Mouse (Mus musculus): ENCODE measurements around the gene P2ry1. TPM values are rescaled to one million over a fixed set of nuclear protein-coding genes. Genes with fewer than 3 reads are reported as not detected.

P2ry1 gene
- total and polyA plus RNA-seq, 3 experiments: 9.1 to 9.2 TPM; not detected in 1

DNA sequence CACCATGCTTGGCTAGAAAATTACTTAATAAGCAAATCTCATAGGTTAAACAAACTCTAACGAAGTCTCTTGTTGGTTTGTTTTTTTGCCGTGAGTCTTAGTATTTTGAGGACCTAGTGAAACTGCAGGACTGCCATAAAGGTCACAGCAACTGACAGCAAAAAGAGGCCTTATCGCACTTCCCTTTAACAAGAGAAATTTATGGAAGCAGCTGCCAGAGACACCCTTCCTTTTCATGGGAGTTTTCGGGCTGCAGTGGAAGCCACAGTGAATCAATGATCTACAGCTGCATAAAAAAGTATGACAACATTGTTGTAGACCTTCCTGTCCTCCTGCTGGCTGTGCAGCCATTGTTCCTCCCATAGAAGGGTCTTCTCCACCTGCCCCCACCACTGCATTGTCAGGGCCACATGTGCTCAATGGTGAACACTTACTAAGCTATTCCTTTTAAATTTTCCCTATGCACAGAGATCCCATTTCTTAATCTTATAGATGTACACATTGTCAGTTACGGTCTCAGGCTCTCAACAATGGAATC lies 49.3 kb upstream of the P2ry1 start:
- H3K4me3 ChIP-seq (ENCODE audit: control insufficient read depth in 1 of 2, insufficient read depth in 1 of 2, low read depth in 2 of 2, low read length in 2 of 2): no peak overlapping the region
- H3K27ac ChIP-seq (ENCODE audit: control insufficient read depth, low read depth, low read length): peak overlapping the region; percentile 26
- peaks cover 0 to 36% of the 10 kb centered on the region in 2 experiments; a peak in 2 of 4 replicates for H3K36me3 ChIP-seq (ENCODE audit: control insufficient read depth in 1 of 2, insufficient read depth in 2 of 2, low read length in 2 of 2)
- DNase-seq (ENCODE audit: low read depth, low spot score): peak; percentile 20
- H3K4me1 ChIP-seq (ENCODE audit: control insufficient read depth in 1 of 2, insufficient read depth in 2 of 2, low read length in 2 of 2): peaks cover 8 to 35% of the 10 kb centered on the region in 2 experiments
- TF ChIP-seq BHLHE40 (IDR thresholded peaks at IDR 0.05; ENCODE audit: borderline replicate concordance, low read depth, low read length) (no peak), MAX (IDR thresholded peaks at IDR 0.05; ENCODE audit: low read length) (no peak), CHD2 (IDR thresholded peaks at IDR 0.05; ENCODE audit: low read length) (no peak), ETS1 (IDR thresholded peaks at IDR 0.05; ENCODE audit: low read depth, low read length) (no peak), ELF1 (IDR thresholded peaks at IDR 0.05; ENCODE audit: low read depth, low read length) (no peak), POLR2AphosphoS2 (IDR thresholded peaks at IDR 0.05; ENCODE audit: low read length) (no peak), ZNF384 (IDR thresholded peaks at IDR 0.05; ENCODE audit: low read depth, low read length) (no peak), UBTF (IDR thresholded peaks at IDR 0.05; ENCODE audit: borderline replicate concordance, insufficient read depth, low read depth, low read length) (no peak), RAD21 (IDR thresholded peaks at IDR 0.05; ENCODE audit: low read depth, low read length) (no peak), GATA1 (IDR thresholded peaks at IDR 0.05; ENCODE audit: low read depth, low read length) (no peak), TBP (IDR thresholded peaks at IDR 0.05; ENCODE audit: low read depth, low read length) (no peak), EP300 (IDR thresholded peaks at IDR 0.05; ENCODE audit: low read depth in 1 of 2, low read length in 2 of 2) (no peak), TCF12 (IDR thresholded peaks at IDR 0.05; ENCODE audit: low read depth, low read length) (no peak), RCOR1 (IDR thresholded peaks at IDR 0.05; ENCODE audit: low read depth, low read length) (no peak), ZMIZ1 (IDR thresholded peaks at IDR 0.05; ENCODE audit: low read depth, low read length) (no peak), MAFK (IDR thresholded peaks at IDR 0.05; ENCODE audit: borderline replicate concordance, low read depth, low read length) (no peak)
- H3K79me2 ChIP-seq (ENCODE audit: control insufficient read depth, insufficient read depth, low read length, poor library complexity): no peaks in the 10 kb centered on the region
- H3K9ac ChIP-seq (ENCODE audit: control insufficient read depth, low read depth, low read length, poor library complexity, severe bottlenecking): no peak overlapping the region
- H3K27me3 ChIP-seq (ENCODE audit: control insufficient read depth in 1 of 2, insufficient read depth in 2 of 2, low read length in 2 of 2): no peaks in the 10 kb centered on the region
- H3K9me3 ChIP-seq (replicated peaks; ENCODE audit: insufficient read depth, low read length): no peaks in the 10 kb centered on the region

DNA sequence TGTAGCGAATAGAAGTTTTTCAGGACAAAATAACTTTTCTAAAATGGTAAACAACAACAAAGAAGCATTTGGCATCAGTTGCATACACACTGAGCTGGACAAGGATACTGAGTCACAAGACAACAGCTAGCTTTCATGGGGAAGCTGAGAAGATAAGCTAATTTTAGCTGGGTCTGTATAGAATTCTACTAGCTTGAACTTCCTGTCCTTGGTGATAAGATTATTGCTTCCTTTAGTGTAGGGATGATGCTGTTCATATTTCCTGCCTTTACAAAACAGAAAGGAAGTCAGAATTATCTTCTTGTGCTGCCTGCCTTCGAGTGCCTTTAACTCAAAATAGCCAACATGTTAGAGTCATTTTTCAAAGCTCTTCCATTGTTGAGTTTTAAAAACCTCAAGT lies 48.5 kb upstream of the P2ry1 start:
- H3K27ac ChIP-seq (ENCODE audit: control insufficient read depth, low read depth, low read length): peak overlapping the region; percentile 67
- H3K9me3 ChIP-seq (replicated peaks; ENCODE audit: insufficient read depth, low read length): no peaks in the 10 kb centered on the region
- peaks cover 8 to 27% of the 10 kb centered on the region in 2 experiments for H3K4me1 ChIP-seq (ENCODE audit: control insufficient read depth in 1 of 2, insufficient read depth in 2 of 2, low read length in 2 of 2)
- no peaks in the 10 kb centered on the region for H3K79me2 ChIP-seq (ENCODE audit: control insufficient read depth, insufficient read depth, low read length, poor library complexity)
- H3K36me3 ChIP-seq (ENCODE audit: control insufficient read depth in 1 of 2, insufficient read depth in 2 of 2, low read length in 2 of 2): peaks cover 0 to 30% of the 10 kb centered on the region in 2 experiments; a peak in 2 of 4 replicates
- peak; percentile 67 for DNase-seq (ENCODE audit: low read depth, low spot score)
- no peaks in the 10 kb centered on the region for H3K27me3 ChIP-seq (ENCODE audit: control insufficient read depth in 1 of 2, insufficient read depth in 2 of 2, low read length in 2 of 2)
- no peak overlapping the region for H3K4me3 ChIP-seq (ENCODE audit: control insufficient read depth in 1 of 2, insufficient read depth in 1 of 2, low read depth in 2 of 2, low read length in 2 of 2)
- H3K9ac ChIP-seq (ENCODE audit: control insufficient read depth, low read depth, low read length, poor library complexity, severe bottlenecking): no peak overlapping the region
- TF ChIP-seq KAT2A (conservative IDR thresholded peaks at IDR 0.05; ENCODE audit: low read depth, low read length): no peak
- peak; percentile 60 for TF ChIP-seq TCF12 (IDR thresholded peaks at IDR 0.05; ENCODE audit: low read depth, low read length)
- no peak for TF ChIP-seq SMC3 (IDR thresholded peaks at IDR 0.05; ENCODE audit: low read depth, low read length)
- TF ChIP-seq MYB (IDR thresholded peaks at IDR 0.05; ENCODE audit: low read depth, low read length): 0 out of 2 replicates have a peak, but pooled peaks have one; percentile 24
- TF ChIP-seq MAX (IDR thresholded peaks at IDR 0.05; ENCODE audit: low read length): no peak
- TF ChIP-seq POLR2AphosphoS2 (IDR thresholded peaks at IDR 0.05; ENCODE audit: low read length): no peak
- TF ChIP-seq MXI1 (IDR thresholded peaks at IDR 0.05; ENCODE audit: low read depth, low read length): no peak
- peak; percentile 34 for TF ChIP-seq SIN3A (IDR thresholded peaks at IDR 0.05; ENCODE audit: low read length)
- TF ChIP-seq ZC3H11A (IDR thresholded peaks at IDR 0.05; ENCODE audit: low read depth, low read length): no peak
- TF ChIP-seq POLR2AphosphoS5 (IDR thresholded peaks at IDR 0.05; ENCODE audit: borderline replicate concordance, low read depth, low read length): no peak
- no peak; the same call in 1 of the 2 replicates for TF ChIP-seq RAD21 (IDR thresholded peaks at IDR 0.05; ENCODE audit: low read depth, low read length)
- TF ChIP-seq USF2 (IDR thresholded peaks at IDR 0.05; ENCODE audit: borderline replicate concordance in 1 of 2, insufficient read depth in 1 of 2, low read depth in 1 of 2, low read length in 2 of 2): no peak
- TF ChIP-seq GATA1 (IDR thresholded peaks at IDR 0.05; ENCODE audit: low read depth, low read length): peak; percentile 95
- no peak for TF ChIP-seq MAFK (IDR thresholded peaks at IDR 0.05; ENCODE audit: borderline replicate concordance, low read depth, low read length)
- peak; percentile 65 for TF ChIP-seq RCOR1 (IDR thresholded peaks at IDR 0.05; ENCODE audit: low read depth, low read length)
- TF ChIP-seq ZMIZ1 (IDR thresholded peaks at IDR 0.05; ENCODE audit: low read depth, low read length): no peak
- no peak; the same call in 1 of the 2 replicates for TF ChIP-seq TAL1 (IDR thresholded peaks at IDR 0.05; ENCODE audit: low read length)
- TF ChIP-seq CHD2 (IDR thresholded peaks at IDR 0.05; ENCODE audit: low read length): no peak
- no peak for TF ChIP-seq NELFE (IDR thresholded peaks at IDR 0.05; ENCODE audit: low read depth, low read length)
- no peak for TF ChIP-seq ZNF384 (IDR thresholded peaks at IDR 0.05; ENCODE audit: low read depth, low read length)
- peak; percentile 97 for TF ChIP-seq MEF2A (IDR thresholded peaks at IDR 0.05; ENCODE audit: extremely low read depth, insufficient replicate concordance, low read depth, low read length, poor library complexity, severe bottlenecking)
- TF ChIP-seq EP300 (IDR thresholded peaks at IDR 0.05; ENCODE audit: low read depth in 1 of 2, low read length in 2 of 2): peak; percentile 89 to 91
- TF ChIP-seq POLR2A (IDR thresholded peaks at IDR 0.05; ENCODE audit: control insufficient read depth in 1 of 2, insufficient read depth in 1 of 2, low read depth in 1 of 2, low read length in 2 of 2, poor library complexity in 1 of 2): no peak
- TF ChIP-seq MYC (IDR thresholded peaks at IDR 0.05; ENCODE audit: low read depth, low read length): peak; percentile 31; the same call in 1 of the 2 replicates

Data from MEL (cell line).